Mouse (Mus musculus): ENCODE data around the gene Hexb. TPM values are rescaled to one million over a fixed set of nuclear protein-coding genes. Genes with fewer than 3 reads are reported as not detected.

The Hexb gene
- polyA plus RNA-seq, 1 experiment = 21.4 TPM

- Histone ChIP-seq H3K79me3 (ENCODE audit: low read depth) (no peaks in the 10 kb centered on the region), H3K79me2 (ENCODE audit: control insufficient read depth, insufficient read depth) (no peaks in the 10 kb centered on the region), H3K4me3 (ENCODE audit: insufficient read depth, poor library complexity, severe bottlenecking) (no peak overlapping the region), H3ac (ENCODE audit: control insufficient read depth, insufficient read length, low read depth) (no peak overlapping the region), H3K27me3 (ENCODE audit: control insufficient read depth, insufficient read depth, insufficient read length) (no peaks in the 10 kb centered on the region), H3K36me3 (ENCODE audit: control insufficient read depth, insufficient read depth) (no peaks in the 10 kb centered on the region)
- TF ChIP-seq MYOG (IDR thresholded peaks at IDR 0.05; ENCODE audit: control insufficient read depth, extremely low read depth, insufficient read length) = no peak
- TF ChIP-seq MAX (IDR thresholded peaks at IDR 0.05) = no peak
- no peak for TF ChIP-seq CEBPB (IDR thresholded peaks at IDR 0.05; ENCODE audit: low read depth)
- no peak for TF ChIP-seq MYOD1 (IDR thresholded peaks at IDR 0.05; ENCODE audit: control insufficient read depth, insufficient read length, low read depth)
- TF ChIP-seq FOSL1 (IDR thresholded peaks at IDR 0.05; ENCODE audit: insufficient read depth, low read length, poor library complexity, severe bottlenecking) = no peak
- no peak for TF ChIP-seq CTCF (IDR thresholded peaks at IDR 0.05; ENCODE audit: control insufficient read depth, insufficient read depth, insufficient read length)
- TF ChIP-seq USF1 (IDR thresholded peaks at IDR 0.05; ENCODE audit: low read depth) = no peak
Measured at GRCm38 (mm10) chr13:97201076-97201475, 2.9 kb upstream of the Hexb start.

DNA sequence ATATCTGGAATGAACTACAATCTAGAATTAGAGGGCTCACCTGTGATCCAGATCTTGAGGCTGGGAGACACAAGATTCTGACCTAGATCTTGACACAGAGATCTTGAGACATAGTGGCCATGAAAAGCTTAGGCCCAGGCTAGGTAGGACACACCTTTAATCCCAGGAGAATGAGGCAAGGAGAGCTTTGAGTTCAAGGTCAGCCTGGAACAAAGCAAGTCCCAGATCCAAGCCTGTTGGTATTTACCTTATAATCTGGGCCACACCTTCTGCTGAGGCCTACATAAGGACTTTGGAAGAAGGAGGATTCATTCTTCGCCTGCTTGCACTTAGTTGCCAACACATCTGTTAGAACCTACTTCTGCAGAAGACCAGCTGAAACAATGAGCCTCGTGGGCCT lies 966 bp upstream of the Hexb start:
- H3ac ChIP-seq (ENCODE audit: control insufficient read depth, insufficient read length, low read depth) = no peak overlapping the region
- H3K79me2 ChIP-seq (ENCODE audit: control insufficient read depth, insufficient read depth) = no peaks in the 10 kb centered on the region
- no peaks in the 10 kb centered on the region for H3K27me3 ChIP-seq (ENCODE audit: control insufficient read depth, insufficient read depth, insufficient read length)
- no peaks in the 10 kb centered on the region for H3K79me3 ChIP-seq (ENCODE audit: low read depth)
- H3K36me3 ChIP-seq (ENCODE audit: control insufficient read depth, insufficient read depth) = no peaks in the 10 kb centered on the region
- TF ChIP-seq CEBPB (IDR thresholded peaks at IDR 0.05; ENCODE audit: low read depth) (no peak), FOSL1 (IDR thresholded peaks at IDR 0.05; ENCODE audit: insufficient read depth, low read length, poor library complexity, severe bottlenecking) (no peak), MAX (IDR thresholded peaks at IDR 0.05) (no peak), MYOG (IDR thresholded peaks at IDR 0.05; ENCODE audit: control insufficient read depth, extremely low read depth, insufficient read length) (no peak), MYOD1 (IDR thresholded peaks at IDR 0.05; ENCODE audit: control insufficient read depth, insufficient read length, low read depth) (no peak), USF1 (IDR thresholded peaks at IDR 0.05; ENCODE audit: low read depth) (no peak), CTCF (IDR thresholded peaks at IDR 0.05; ENCODE audit: control insufficient read depth, insufficient read depth, insufficient read length) (no peak)
- no peak overlapping the region for H3K4me3 ChIP-seq (ENCODE audit: insufficient read depth, poor library complexity, severe bottlenecking)

DNA sequence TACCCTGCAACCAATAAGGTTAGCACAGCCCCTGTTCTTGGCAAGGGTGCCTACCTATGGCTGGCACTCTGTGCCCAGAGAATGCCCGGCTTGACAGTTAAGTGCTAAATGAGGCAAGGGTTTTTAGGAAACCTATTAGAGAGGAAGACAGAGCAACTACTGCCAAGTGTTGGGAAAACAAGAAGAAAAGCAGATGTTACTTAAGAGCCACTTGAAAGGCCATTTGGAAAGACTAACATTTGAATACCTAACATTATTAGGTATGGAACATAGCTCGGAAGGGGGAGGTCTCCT lies 1.3 kb downstream of the Hexb start:
- Histone ChIP-seq H3K79me3 (ENCODE audit: low read depth) (no peaks in the 10 kb centered on the region), H3ac (ENCODE audit: control insufficient read depth, insufficient read length, low read depth) (no peak overlapping the region), H3K27me3 (ENCODE audit: control insufficient read depth, insufficient read depth, insufficient read length) (no peaks in the 10 kb centered on the region), H3K36me3 (ENCODE audit: control insufficient read depth, insufficient read depth) (no peaks in the 10 kb centered on the region), H3K79me2 (ENCODE audit: control insufficient read depth, insufficient read depth) (no peaks in the 10 kb centered on the region), H3K4me3 (ENCODE audit: insufficient read depth, poor library complexity, severe bottlenecking) (no peak overlapping the region)
- TF ChIP-seq FOSL1 (IDR thresholded peaks at IDR 0.05; ENCODE audit: insufficient read depth, low read length, poor library complexity, severe bottlenecking) (no peak), MYOD1 (IDR thresholded peaks at IDR 0.05; ENCODE audit: control insufficient read depth, insufficient read length, low read depth) (no peak), MYOG (IDR thresholded peaks at IDR 0.05; ENCODE audit: control insufficient read depth, extremely low read depth, insufficient read length) (no peak), CEBPB (IDR thresholded peaks at IDR 0.05; ENCODE audit: low read depth) (no peak), MAX (IDR thresholded peaks at IDR 0.05) (no peak), USF1 (IDR thresholded peaks at IDR 0.05; ENCODE audit: low read depth) (no peak), CTCF (IDR thresholded peaks at IDR 0.05; ENCODE audit: control insufficient read depth, insufficient read depth, insufficient read length) (no peak)

DNA sequence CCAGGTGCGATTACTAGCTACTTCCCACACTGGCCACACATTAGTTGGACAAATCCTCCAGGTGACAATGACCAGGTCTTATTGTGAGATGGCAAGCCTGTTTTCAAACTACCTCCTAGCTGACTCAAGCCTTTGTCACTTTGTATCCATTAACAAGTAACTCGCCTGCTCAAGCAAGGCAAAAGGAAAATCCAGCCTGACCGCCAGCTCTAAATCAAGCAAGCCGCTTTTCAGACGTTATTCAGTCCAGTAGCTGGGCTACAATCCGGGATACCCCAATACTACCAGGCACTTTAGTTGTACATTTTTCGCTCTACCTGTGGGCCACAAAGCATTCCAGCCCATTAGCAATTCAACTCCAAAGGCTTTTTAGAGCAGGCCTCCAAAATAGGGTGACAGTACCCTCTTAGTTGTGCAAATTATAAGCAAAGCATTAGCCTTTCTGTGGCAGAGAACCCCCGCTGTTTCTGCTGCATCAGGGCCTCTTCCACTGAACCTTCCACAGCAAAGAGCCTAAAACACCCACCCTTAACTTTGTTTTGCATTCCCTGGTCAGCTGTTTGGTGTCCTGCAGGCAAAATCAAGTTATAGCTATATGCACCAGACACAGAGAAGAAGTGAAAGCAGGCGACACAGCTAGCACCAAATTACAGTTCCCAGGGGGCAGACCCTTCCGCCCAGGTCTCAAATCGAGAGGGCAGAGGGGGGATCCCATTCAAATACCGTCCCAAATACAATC lies 1.8 kb downstream of the Hexb start:
- Histone ChIP-seq H3K79me2 (ENCODE audit: control insufficient read depth, insufficient read depth) (no peaks in the 10 kb centered on the region), H3ac (ENCODE audit: control insufficient read depth, insufficient read length, low read depth) (no peak overlapping the region), H3K36me3 (ENCODE audit: control insufficient read depth, insufficient read depth) (no peaks in the 10 kb centered on the region), H3K4me3 (ENCODE audit: insufficient read depth, poor library complexity, severe bottlenecking) (no peak overlapping the region), H3K79me3 (ENCODE audit: low read depth) (no peaks in the 10 kb centered on the region), H3K27me3 (ENCODE audit: control insufficient read depth, insufficient read depth, insufficient read length) (no peaks in the 10 kb centered on the region)
- TF ChIP-seq USF1 (IDR thresholded peaks at IDR 0.05; ENCODE audit: low read depth) (no peak), CTCF (IDR thresholded peaks at IDR 0.05; ENCODE audit: control insufficient read depth, insufficient read depth, insufficient read length) (no peak), CEBPB (IDR thresholded peaks at IDR 0.05; ENCODE audit: low read depth) (no peak), MAX (IDR thresholded peaks at IDR 0.05) (no peak), MYOG (IDR thresholded peaks at IDR 0.05; ENCODE audit: control insufficient read depth, extremely low read depth, insufficient read length) (no peak), MYOD1 (IDR thresholded peaks at IDR 0.05; ENCODE audit: control insufficient read depth, insufficient read length, low read depth) (no peak), FOSL1 (IDR thresholded peaks at IDR 0.05; ENCODE audit: insufficient read depth, low read length, poor library complexity, severe bottlenecking) (no peak)

DNA sequence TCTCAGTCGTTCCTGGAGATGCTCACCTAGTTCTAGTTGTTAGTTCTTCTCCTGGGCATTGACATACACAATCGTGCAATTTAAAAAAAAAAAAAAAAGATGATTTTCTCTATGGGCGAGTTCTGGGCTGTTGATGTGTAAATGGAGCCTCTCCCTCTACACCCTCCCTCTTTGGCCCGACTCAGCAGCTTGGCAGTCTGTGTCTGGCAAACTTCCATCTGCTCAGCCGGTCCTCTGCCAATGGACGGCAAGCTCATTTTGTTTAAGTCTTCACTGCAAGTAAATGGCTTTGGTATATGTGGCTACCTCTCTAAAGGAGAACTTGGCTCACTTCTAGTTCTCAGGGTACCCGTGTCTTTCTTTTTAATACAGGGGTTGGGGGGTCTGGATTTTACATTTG lies 4.7 kb downstream of the Hexb start:
- TF ChIP-seq MAX (IDR thresholded peaks at IDR 0.05) (no peak), MYOG (IDR thresholded peaks at IDR 0.05; ENCODE audit: control insufficient read depth, extremely low read depth, insufficient read length) (no peak), FOSL1 (IDR thresholded peaks at IDR 0.05; ENCODE audit: insufficient read depth, low read length, poor library complexity, severe bottlenecking) (no peak), MYOD1 (IDR thresholded peaks at IDR 0.05; ENCODE audit: control insufficient read depth, insufficient read length, low read depth) (no peak), CEBPB (IDR thresholded peaks at IDR 0.05; ENCODE audit: low read depth) (no peak), USF1 (IDR thresholded peaks at IDR 0.05; ENCODE audit: low read depth) (no peak), CTCF (IDR thresholded peaks at IDR 0.05; ENCODE audit: control insufficient read depth, insufficient read depth, insufficient read length) (no peak)
- Histone ChIP-seq H3K4me3 (ENCODE audit: insufficient read depth, poor library complexity, severe bottlenecking) (no peak overlapping the region), H3K36me3 (ENCODE audit: control insufficient read depth, insufficient read depth) (peaks cover under 1% of the 10 kb centered on the region), H3K27me3 (ENCODE audit: control insufficient read depth, insufficient read depth, insufficient read length) (no peaks in the 10 kb centered on the region), H3ac (ENCODE audit: control insufficient read depth, insufficient read length, low read depth) (no peak overlapping the region), H3K79me2 (ENCODE audit: control insufficient read depth, insufficient read depth) (no peaks in the 10 kb centered on the region), H3K79me3 (ENCODE audit: low read depth) (no peaks in the 10 kb centered on the region)

All from C2C12 (cell line).